Mouse (Mus musculus): ENCODE measurements at regions not wholly inside any gene's neighbourhood (a gene's known extent, or its start where the extent isn't known, plus 50 kb on each side); places are given as distances from the start of the nearest gene placed in this dataset.

GRCm38 (mm10) chr4:131372517-131372916, 428.3 kb downstream of the Matn1 start:
- no peak overlapping the region for H3K27ac ChIP-seq (ENCODE audit: low read depth, low read length)
- H3K4me3 ChIP-seq (ENCODE audit: low read depth, low read length), result no peak overlapping the region
- WGBS, result 49% methylated on average over 16 of the region's 16 CpGs
- H3K9me3 ChIP-seq (ENCODE audit: control insufficient read depth), result no peaks in the 10 kb centered on the region
- no peak overlapping the region for H3K4me2 ChIP-seq (replicated peaks; ENCODE audit: low read depth)
- no peak overlapping the region for H3K9ac ChIP-seq (ENCODE audit: low read depth, low read length)
- H3K36me3 ChIP-seq (ENCODE audit: control insufficient read depth, insufficient read depth), result no peaks in the 10 kb centered on the region
- no peaks in the 10 kb centered on the region for H3K4me1 ChIP-seq (replicated peaks; ENCODE audit: control insufficient read depth, insufficient read depth, low read length)
- ATAC-seq, result no peak
- H3K27me3 ChIP-seq (replicated peaks; ENCODE audit: control insufficient read depth, insufficient read depth, low read length), result no peaks in the 10 kb centered on the region
- TF ChIP-seq CTCF (IDR thresholded peaks at IDR 0.05; ENCODE audit: low read depth), result no peak

- no peak for TF ChIP-seq CTCF (IDR thresholded peaks at IDR 0.05; ENCODE audit: low read depth)
- WGBS, result 82% methylated on average over 3 of the region's 3 CpGs
Measured at GRCm38 (mm10) chr4:131373172-131373571, 429.0 kb downstream of the Matn1 start.

GRCm38 (mm10) chr4:131374527-131375290, 430.5 kb downstream of the Matn1 start:
- peak; percentile 61 for TF ChIP-seq CTCF (IDR thresholded peaks at IDR 0.05; ENCODE audit: low read depth)
- Histone ChIP-seq H3K4me1 (replicated peaks; ENCODE audit: control insufficient read depth, insufficient read depth, low read length) (no peaks in the 10 kb centered on the region), H3K9ac (ENCODE audit: low read depth, low read length) (no peak overlapping the region), H3K4me2 (replicated peaks; ENCODE audit: low read depth) (no peak overlapping the region), H3K36me3 (ENCODE audit: control insufficient read depth, insufficient read depth) (no peaks in the 10 kb centered on the region), H3K4me3 (ENCODE audit: low read depth, low read length) (no peak overlapping the region), H3K27me3 (replicated peaks; ENCODE audit: control insufficient read depth, insufficient read depth, low read length) (no peaks in the 10 kb centered on the region), H3K27ac (ENCODE audit: low read depth, low read length) (no peak overlapping the region), H3K9me3 (ENCODE audit: control insufficient read depth) (no peaks in the 10 kb centered on the region)
- 86% methylated on average over 6 of the region's 6 CpGs for WGBS
- no peak for ATAC-seq

More at GRCm38 (mm10) chr4:131373172-131373571, 429.0 kb downstream of the Matn1 start:
- no peaks in the 10 kb centered on the region for H3K36me3 ChIP-seq (ENCODE audit: control insufficient read depth, insufficient read depth)
- no peaks in the 10 kb centered on the region for H3K4me1 ChIP-seq (replicated peaks; ENCODE audit: control insufficient read depth, insufficient read depth, low read length)
- H3K27ac ChIP-seq (ENCODE audit: low read depth, low read length), result no peak overlapping the region
- no peaks in the 10 kb centered on the region for H3K27me3 ChIP-seq (replicated peaks; ENCODE audit: control insufficient read depth, insufficient read depth, low read length)
- no peak overlapping the region for H3K9ac ChIP-seq (ENCODE audit: low read depth, low read length)
- no peak overlapping the region for H3K4me3 ChIP-seq (ENCODE audit: low read depth, low read length)
- H3K4me2 ChIP-seq (replicated peaks; ENCODE audit: low read depth), result no peak overlapping the region
- no peaks in the 10 kb centered on the region for H3K9me3 ChIP-seq (ENCODE audit: control insufficient read depth)
- no peak for ATAC-seq

- TF ChIP-seq CTCF (IDR thresholded peaks at IDR 0.05; ENCODE audit: low read depth), result no peak
- H3K4me2 ChIP-seq (replicated peaks; ENCODE audit: low read depth), result no peak overlapping the region
- H3K36me3 ChIP-seq (ENCODE audit: control insufficient read depth, insufficient read depth), result no peaks in the 10 kb centered on the region
- no peak for ATAC-seq
- no peaks in the 10 kb centered on the region for H3K27me3 ChIP-seq (replicated peaks; ENCODE audit: control insufficient read depth, insufficient read depth, low read length)
- no peak overlapping the region for H3K27ac ChIP-seq (ENCODE audit: low read depth, low read length)
- no peak overlapping the region for H3K4me3 ChIP-seq (ENCODE audit: low read depth, low read length)
- 51% methylated on average over 9 of the region's 9 CpGs for WGBS
- no peaks in the 10 kb centered on the region for H3K9me3 ChIP-seq (ENCODE audit: control insufficient read depth)
- H3K9ac ChIP-seq (ENCODE audit: low read depth, low read length), result no peak overlapping the region
- H3K4me1 ChIP-seq (replicated peaks; ENCODE audit: control insufficient read depth, insufficient read depth, low read length), result no peaks in the 10 kb centered on the region
Measured at GRCm38 (mm10) chr4:131381063-131381462, 436.9 kb downstream of the Matn1 start.

- 82% methylated on average over 7 of the region's 7 CpGs for WGBS
Measured at GRCm38 (mm10) chr4:131381529-131381928, 437.3 kb downstream of the Matn1 start.

GRCm38 (mm10) chr4:131383862-131384261, 439.7 kb downstream of the Matn1 start:
- Histone ChIP-seq H3K4me2 (replicated peaks; ENCODE audit: low read depth) (no peak overlapping the region), H3K4me3 (ENCODE audit: low read depth, low read length) (no peak overlapping the region), H3K9ac (ENCODE audit: low read depth, low read length) (no peak overlapping the region), H3K9me3 (ENCODE audit: control insufficient read depth) (no peaks in the 10 kb centered on the region; the same call in 1 of the 2 replicates), H3K4me1 (replicated peaks; ENCODE audit: control insufficient read depth, insufficient read depth, low read length) (no peaks in the 10 kb centered on the region), H3K36me3 (ENCODE audit: control insufficient read depth, insufficient read depth) (no peaks in the 10 kb centered on the region), H3K27ac (ENCODE audit: low read depth, low read length) (no peak overlapping the region), H3K27me3 (replicated peaks; ENCODE audit: control insufficient read depth, insufficient read depth, low read length) (no peaks in the 10 kb centered on the region)
- no peak for TF ChIP-seq CTCF (IDR thresholded peaks at IDR 0.05; ENCODE audit: low read depth)
- ATAC-seq, result no peak
- 78% methylated on average over 5 of the region's 5 CpGs for WGBS

More at GRCm38 (mm10) chr4:131381529-131381928, 437.3 kb downstream of the Matn1 start:
- Histone ChIP-seq H3K4me2 (replicated peaks; ENCODE audit: low read depth) (no peak overlapping the region), H3K4me1 (replicated peaks; ENCODE audit: control insufficient read depth, insufficient read depth, low read length) (no peaks in the 10 kb centered on the region), H3K36me3 (ENCODE audit: control insufficient read depth, insufficient read depth) (no peaks in the 10 kb centered on the region), H3K27me3 (replicated peaks; ENCODE audit: control insufficient read depth, insufficient read depth, low read length) (no peaks in the 10 kb centered on the region), H3K9me3 (ENCODE audit: control insufficient read depth) (no peaks in the 10 kb centered on the region), H3K4me3 (ENCODE audit: low read depth, low read length) (no peak overlapping the region), H3K9ac (ENCODE audit: low read depth, low read length) (no peak overlapping the region), H3K27ac (ENCODE audit: low read depth, low read length) (no peak overlapping the region)
- ATAC-seq, result no peak
- no peak for TF ChIP-seq CTCF (IDR thresholded peaks at IDR 0.05; ENCODE audit: low read depth)

Measured in intestine, postnatal 0 days (tissue).